Mouse (Mus musculus): ENCODE results near the gene Rab22a. TPM values are rescaled to one million over a fixed set of nuclear protein-coding genes. Genes with fewer than 3 reads are reported as not detected.

The Rab22a gene
- polyA plus RNA-seq, 1 experiment from 2014 or later = 35.0 TPM

DNA sequence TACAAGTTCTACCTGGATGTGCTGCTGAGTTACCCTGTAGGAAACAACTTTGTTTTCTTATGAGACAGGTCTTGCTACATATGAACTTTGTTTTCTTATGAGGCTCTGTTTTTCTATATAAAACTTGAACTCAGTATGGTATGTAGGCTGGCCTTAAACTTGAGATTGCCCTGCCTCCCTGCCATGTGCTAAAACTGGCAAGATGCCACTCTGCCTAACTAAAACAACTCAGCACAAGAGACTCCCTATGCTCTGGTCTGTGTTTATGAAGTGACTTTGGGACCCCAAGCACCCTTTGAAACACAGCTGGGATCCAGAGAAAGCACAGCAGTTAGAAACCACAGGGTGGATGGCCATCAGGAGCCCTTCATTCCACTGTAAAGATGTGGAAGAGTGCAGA, 18.2 kb upstream of the Rab22a start:
- Histone ChIP-seq H3K4me1 (ENCODE audit: control insufficient read depth, insufficient read depth, low read depth, low read length) (no peaks in the 10 kb centered on the region), H3K9ac (ENCODE audit: low read depth, low read length) (no peak overlapping the region), H3K27me3 (replicated peaks; ENCODE audit: control insufficient read depth, insufficient read depth, low read length) (no peaks in the 10 kb centered on the region), H3K9me3 (ENCODE audit: control insufficient read depth, low read length) (peaks cover 3% of the 10 kb centered on the region; the same call in 1 of the 2 replicates), H3K27ac (ENCODE audit: low read depth, low read length) (no peak overlapping the region), H3K4me3 (ENCODE audit: low read length) (no peak overlapping the region), H3K36me3 (ENCODE audit: control insufficient read depth, insufficient read depth, low read length) (no peaks in the 10 kb centered on the region), H3K4me2 (ENCODE audit: low read length) (no peak overlapping the region)
- ATAC-seq = no peak

DNA sequence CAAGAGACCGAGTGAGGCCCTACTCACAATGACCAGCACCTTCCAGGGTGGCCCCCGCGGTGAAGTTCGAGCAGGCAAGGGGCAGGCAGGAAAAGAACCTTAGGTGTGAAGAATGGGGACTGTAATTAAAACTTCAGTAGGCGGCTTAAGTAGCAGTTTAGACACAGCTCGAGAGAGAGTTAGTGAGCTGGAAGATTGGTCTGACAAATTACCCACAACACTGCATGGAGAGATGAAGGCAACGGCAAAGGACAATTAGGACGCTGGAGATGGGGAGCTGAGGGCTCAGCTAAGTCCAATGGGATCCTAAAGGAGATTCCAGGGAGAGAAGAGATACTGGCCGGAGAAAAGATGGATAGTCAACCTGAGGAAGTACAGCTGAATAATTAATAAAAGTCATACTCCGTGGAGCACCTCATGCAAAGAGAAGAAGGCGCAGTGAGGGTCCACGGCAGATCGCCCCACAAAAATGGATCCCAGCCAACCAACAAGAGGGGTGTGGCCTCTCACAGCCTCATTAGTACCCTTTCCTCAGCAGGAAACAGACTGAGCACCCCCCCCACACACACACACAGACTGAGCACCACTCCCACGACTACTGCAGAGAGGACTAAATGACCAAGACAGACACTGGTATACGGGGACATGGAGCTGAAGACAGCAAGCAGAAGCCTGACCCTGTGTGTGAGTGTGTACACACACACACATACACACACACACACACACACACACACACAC, 17.1 kb upstream of the Rab22a start:
- WGBS = 57% methylated on average over 15 of the region's 15 CpGs
- no peak overlapping the region for H3K9ac ChIP-seq (ENCODE audit: low read depth, low read length)
- no peak for ATAC-seq

DNA sequence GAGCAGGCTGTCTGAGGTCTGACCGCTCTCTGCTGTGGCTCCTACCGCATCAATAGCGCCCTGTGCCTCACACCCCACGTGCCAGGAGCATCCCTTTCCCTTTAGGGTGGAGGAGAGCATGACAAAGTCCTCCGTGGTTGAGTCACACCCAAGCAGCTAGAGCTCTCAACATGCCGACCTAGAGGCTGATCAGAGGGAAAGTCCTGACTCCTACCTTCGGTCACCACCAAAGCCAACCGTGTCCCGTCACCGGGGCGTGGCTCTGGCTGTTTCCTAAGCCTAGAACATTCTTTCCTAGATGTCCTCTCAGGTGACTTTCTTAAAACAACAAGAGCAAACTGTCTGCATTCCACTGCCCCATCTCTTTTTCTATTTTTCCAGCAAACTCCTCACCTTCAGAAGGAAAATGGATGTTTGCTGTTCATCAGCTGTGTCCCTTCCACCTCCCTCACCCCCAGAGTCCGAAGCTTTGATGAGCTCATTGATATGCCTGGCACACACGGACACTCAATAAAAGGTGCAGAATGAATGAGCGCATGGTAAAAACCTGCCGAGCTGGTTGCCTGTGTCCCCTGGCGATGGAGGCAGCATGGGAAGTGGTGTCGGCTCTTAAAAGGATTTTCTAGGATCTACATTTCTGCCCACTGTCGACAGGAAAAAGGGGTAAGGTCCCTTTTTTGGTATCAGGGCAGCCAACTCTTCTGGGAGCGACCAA, 12.2 kb upstream of the Rab22a start:
- H3K9ac ChIP-seq (ENCODE audit: low read depth, low read length) = no peak overlapping the region
- ATAC-seq = no peak
- H3K27ac ChIP-seq (ENCODE audit: low read depth, low read length) = no peak overlapping the region
- no peak overlapping the region for H3K4me3 ChIP-seq (ENCODE audit: low read length)
- H3K4me1 ChIP-seq (ENCODE audit: control insufficient read depth, insufficient read depth, low read depth, low read length) = no peaks in the 10 kb centered on the region
- no peaks in the 10 kb centered on the region for H3K27me3 ChIP-seq (replicated peaks; ENCODE audit: control insufficient read depth, insufficient read depth, low read length)
- H3K9me3 ChIP-seq (ENCODE audit: control insufficient read depth, low read length) = no peaks in the 10 kb centered on the region
- no peaks in the 10 kb centered on the region for H3K36me3 ChIP-seq (ENCODE audit: control insufficient read depth, insufficient read depth, low read length)
- WGBS = 76% methylated on average over 19 of the region's 19 CpGs
- no peak overlapping the region for H3K4me2 ChIP-seq (ENCODE audit: low read length)

More for the DNA sequence above, 17.1 kb upstream of the Rab22a start:
- no peaks in the 10 kb centered on the region for H3K36me3 ChIP-seq (ENCODE audit: control insufficient read depth, insufficient read depth, low read length)
- H3K4me3 ChIP-seq (ENCODE audit: low read length) = no peak overlapping the region
- peaks cover 1% of the 10 kb centered on the region; the same call in 1 of the 2 replicates for H3K9me3 ChIP-seq (ENCODE audit: control insufficient read depth, low read length)
- no peak overlapping the region for H3K27ac ChIP-seq (ENCODE audit: low read depth, low read length)
- H3K27me3 ChIP-seq (replicated peaks; ENCODE audit: control insufficient read depth, insufficient read depth, low read length) = no peaks in the 10 kb centered on the region
- H3K4me2 ChIP-seq (ENCODE audit: low read length) = no peak overlapping the region
- H3K4me1 ChIP-seq (ENCODE audit: control insufficient read depth, insufficient read depth, low read depth, low read length) = no peaks in the 10 kb centered on the region

- 70% methylated on average over 10 of the region's 10 CpGs for WGBS
- Histone ChIP-seq H3K4me3 (ENCODE audit: low read length) (no peak overlapping the region), H3K9me3 (ENCODE audit: control insufficient read depth, low read length) (no peaks in the 10 kb centered on the region), H3K9ac (ENCODE audit: low read depth, low read length) (no peak overlapping the region), H3K4me2 (ENCODE audit: low read length) (no peak overlapping the region), H3K27me3 (replicated peaks; ENCODE audit: control insufficient read depth, insufficient read depth, low read length) (no peaks in the 10 kb centered on the region), H3K36me3 (ENCODE audit: control insufficient read depth, insufficient read depth, low read length) (no peaks in the 10 kb centered on the region), H3K4me1 (ENCODE audit: control insufficient read depth, insufficient read depth, low read depth, low read length) (no peaks in the 10 kb centered on the region), H3K27ac (ENCODE audit: low read depth, low read length) (no peak overlapping the region)
- no peak for ATAC-seq
Measured at GRCm38 (mm10) chr2:173649762-173650161, 9.8 kb upstream of the Rab22a start.

DNA sequence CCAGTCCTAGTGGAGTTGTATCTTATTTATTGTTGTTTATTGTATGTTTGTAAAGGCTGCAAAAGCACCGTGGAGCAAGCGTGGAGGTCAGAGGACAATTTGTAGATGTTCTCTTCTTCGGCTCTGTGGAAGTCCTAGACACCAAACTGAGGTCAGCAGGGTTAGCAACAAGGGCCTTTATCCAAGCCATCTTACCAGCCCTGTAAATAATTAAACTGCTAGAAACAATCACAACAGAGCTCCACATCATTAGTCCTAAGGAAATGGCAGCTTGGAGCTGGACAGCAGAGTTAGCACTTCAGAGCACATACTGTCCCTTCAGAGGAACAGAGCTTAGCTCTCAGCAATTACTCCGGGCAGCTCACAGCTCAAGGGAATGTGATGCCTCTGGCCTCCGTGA, 6.0 kb upstream of the Rab22a start:
- Histone ChIP-seq H3K9me3 (ENCODE audit: control insufficient read depth, low read length) (no peaks in the 10 kb centered on the region), H3K9ac (ENCODE audit: low read depth, low read length) (no peak overlapping the region)
- 74% methylated on average over 5 of the region's 5 CpGs for WGBS

DNA sequence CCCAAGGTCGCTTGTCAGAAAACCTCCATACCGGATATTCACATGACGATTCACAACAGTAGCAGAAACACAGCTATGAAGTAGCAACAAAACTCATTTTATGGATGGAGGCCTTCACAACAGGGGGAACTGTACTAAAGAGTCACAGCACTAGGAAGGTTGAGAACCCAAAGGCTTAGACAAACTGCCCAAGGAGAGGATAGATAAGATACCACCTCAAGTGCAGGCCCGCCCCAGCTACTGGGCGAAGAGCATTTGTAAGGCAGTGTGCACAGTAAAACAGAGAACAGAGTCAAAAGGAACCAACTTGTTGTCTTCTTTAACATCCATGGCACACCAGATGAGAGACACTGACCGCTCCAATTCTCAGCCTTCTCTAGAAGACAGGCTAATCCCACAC, 1.8 kb upstream of the Rab22a start:
- WGBS = 90% methylated on average over 6 of the region's 6 CpGs
- H3K27me3 ChIP-seq (replicated peaks; ENCODE audit: control insufficient read depth, insufficient read depth, low read length) = no peaks in the 10 kb centered on the region
- H3K36me3 ChIP-seq (ENCODE audit: control insufficient read depth, insufficient read depth, low read length) = no peaks in the 10 kb centered on the region
- H3K4me2 ChIP-seq (ENCODE audit: low read length) = no peak overlapping the region
- H3K4me1 ChIP-seq (ENCODE audit: control insufficient read depth, insufficient read depth, low read depth, low read length) = peaks cover 14% of the 10 kb centered on the region
- no peak for ATAC-seq
- no peak overlapping the region for H3K9ac ChIP-seq (ENCODE audit: low read depth, low read length)
- no peak overlapping the region for H3K4me3 ChIP-seq (ENCODE audit: low read length)
- H3K27ac ChIP-seq (ENCODE audit: low read depth, low read length) = no peak overlapping the region
- no peaks in the 10 kb centered on the region for H3K9me3 ChIP-seq (ENCODE audit: control insufficient read depth, low read length)

More for the DNA sequence above, 6.0 kb upstream of the Rab22a start:
- Histone ChIP-seq H3K4me2 (ENCODE audit: low read length) (no peak overlapping the region), H3K27me3 (replicated peaks; ENCODE audit: control insufficient read depth, insufficient read depth, low read length) (no peaks in the 10 kb centered on the region), H3K4me1 (ENCODE audit: control insufficient read depth, insufficient read depth, low read depth, low read length) (peaks cover 3% of the 10 kb centered on the region), H3K27ac (ENCODE audit: low read depth, low read length) (no peak overlapping the region), H3K36me3 (ENCODE audit: control insufficient read depth, insufficient read depth, low read length) (no peaks in the 10 kb centered on the region), H3K4me3 (ENCODE audit: low read length) (no peak overlapping the region)
- ATAC-seq = no peak

DNA sequence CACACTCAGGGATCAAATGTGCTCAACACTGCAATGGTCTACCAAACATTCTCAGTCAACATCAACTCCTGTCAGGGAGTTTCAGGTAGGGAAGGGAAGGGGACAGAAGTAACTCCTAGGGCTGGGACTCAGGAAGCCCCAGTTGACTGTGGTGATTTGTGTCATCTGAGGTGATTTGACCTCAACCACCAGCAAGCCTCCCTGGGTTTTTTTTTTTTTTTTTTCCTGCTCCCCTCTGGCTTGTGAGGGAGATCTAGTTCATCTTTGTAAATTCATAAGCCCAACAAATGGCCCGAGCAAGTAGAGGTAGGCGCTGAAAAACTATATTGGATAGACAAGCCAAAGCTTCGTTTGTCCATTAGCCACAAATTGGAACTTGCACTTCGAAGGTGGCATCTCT, 1.0 kb upstream of the Rab22a start:
- Histone ChIP-seq H3K36me3 (ENCODE audit: control insufficient read depth, insufficient read depth, low read length) (no peaks in the 10 kb centered on the region; the same call in 1 of the 2 replicates), H3K9ac (ENCODE audit: low read depth, low read length) (no peak overlapping the region), H3K4me2 (ENCODE audit: low read length) (peak overlapping the region; percentile 63), H3K4me1 (ENCODE audit: control insufficient read depth, insufficient read depth, low read depth, low read length) (peaks cover 14% of the 10 kb centered on the region), H3K27ac (ENCODE audit: low read depth, low read length) (no peak overlapping the region), H3K9me3 (ENCODE audit: control insufficient read depth, low read length) (no peaks in the 10 kb centered on the region), H3K4me3 (ENCODE audit: low read length) (peak overlapping the region; percentile 95), H3K27me3 (replicated peaks; ENCODE audit: control insufficient read depth, insufficient read depth, low read length) (no peaks in the 10 kb centered on the region)
- no peak for ATAC-seq
- WGBS = 91% methylated on average over 4 of the region's 4 CpGs

DNA sequence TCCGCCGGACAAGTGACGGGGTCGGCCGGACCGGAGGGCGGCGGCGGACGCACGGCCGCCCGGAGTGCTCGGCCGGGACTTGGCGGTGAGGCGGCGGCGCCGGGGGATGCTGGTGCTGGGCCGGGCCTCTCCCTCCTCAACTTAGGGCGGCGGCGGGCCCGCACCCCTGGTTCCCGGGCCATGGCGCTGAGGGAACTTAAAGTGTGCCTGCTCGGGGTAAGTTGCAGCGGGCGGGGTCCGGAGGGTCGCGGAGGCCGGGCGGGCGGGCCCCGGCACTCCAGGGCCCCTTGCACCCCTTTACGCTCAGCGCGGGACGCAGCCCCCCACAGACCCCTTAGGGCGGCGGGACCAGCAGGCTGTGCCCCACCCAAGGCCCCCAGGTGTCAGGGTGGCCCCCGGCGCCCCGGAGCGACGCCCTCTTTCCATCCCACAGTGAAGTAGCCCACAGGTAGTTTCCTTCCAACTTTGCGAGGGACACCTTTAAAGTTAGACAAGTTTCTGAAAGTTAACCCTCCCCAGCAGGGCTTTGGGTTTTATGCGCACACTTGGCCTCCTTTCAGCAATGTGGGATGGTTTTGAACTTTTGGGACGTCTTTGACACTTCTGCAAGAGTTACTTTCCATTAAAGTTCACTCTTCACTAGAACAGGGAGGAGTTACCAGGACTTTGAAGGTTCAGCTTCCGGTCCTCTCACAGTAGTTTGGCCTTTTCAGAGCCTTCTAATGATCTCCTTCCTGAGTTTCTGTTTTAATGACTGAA, 545 bp downstream of the Rab22a start:
- Histone ChIP-seq H3K27me3 (replicated peaks; ENCODE audit: control insufficient read depth, insufficient read depth, low read length) (no peaks in the 10 kb centered on the region), H3K36me3 (ENCODE audit: control insufficient read depth, insufficient read depth, low read length) (peaks cover 4% of the 10 kb centered on the region; the same call in 1 of the 2 replicates), H3K4me2 (ENCODE audit: low read length) (peak overlapping the region; percentile 97), H3K9ac (ENCODE audit: low read depth, low read length) (peak overlapping the region; percentile 93), H3K4me3 (ENCODE audit: low read length) (peak overlapping the region; percentile 95), H3K9me3 (ENCODE audit: control insufficient read depth, low read length) (no peaks in the 10 kb centered on the region), H3K27ac (ENCODE audit: low read depth, low read length) (peak overlapping the region; percentile 49; the same call in 1 of the 2 replicates), H3K4me1 (ENCODE audit: control insufficient read depth, insufficient read depth, low read depth, low read length) (peaks cover 14% of the 10 kb centered on the region)
- under 1% methylated on average over 42 of the region's 52 CpGs for WGBS
- ATAC-seq = no peak; the same call in 1 of the 2 replicates
